Mouse (Mus musculus): Measurements from ENCODE around the gene Gadd45a.

- TF ChIP-seq CTCF (IDR thresholded peaks at IDR 0.05; ENCODE audit: low read depth), result no peak
- no peak for TF ChIP-seq EP300 (IDR thresholded peaks at IDR 0.05; ENCODE audit: low read depth)
Observed at GRCm38 (mm10) chr6:67026661-67027060, 10.6 kb downstream of the Gadd45a start.
